Comparison of ENCODE assay signal across 10 mouse cellular contexts in the genomic region with DNA sequence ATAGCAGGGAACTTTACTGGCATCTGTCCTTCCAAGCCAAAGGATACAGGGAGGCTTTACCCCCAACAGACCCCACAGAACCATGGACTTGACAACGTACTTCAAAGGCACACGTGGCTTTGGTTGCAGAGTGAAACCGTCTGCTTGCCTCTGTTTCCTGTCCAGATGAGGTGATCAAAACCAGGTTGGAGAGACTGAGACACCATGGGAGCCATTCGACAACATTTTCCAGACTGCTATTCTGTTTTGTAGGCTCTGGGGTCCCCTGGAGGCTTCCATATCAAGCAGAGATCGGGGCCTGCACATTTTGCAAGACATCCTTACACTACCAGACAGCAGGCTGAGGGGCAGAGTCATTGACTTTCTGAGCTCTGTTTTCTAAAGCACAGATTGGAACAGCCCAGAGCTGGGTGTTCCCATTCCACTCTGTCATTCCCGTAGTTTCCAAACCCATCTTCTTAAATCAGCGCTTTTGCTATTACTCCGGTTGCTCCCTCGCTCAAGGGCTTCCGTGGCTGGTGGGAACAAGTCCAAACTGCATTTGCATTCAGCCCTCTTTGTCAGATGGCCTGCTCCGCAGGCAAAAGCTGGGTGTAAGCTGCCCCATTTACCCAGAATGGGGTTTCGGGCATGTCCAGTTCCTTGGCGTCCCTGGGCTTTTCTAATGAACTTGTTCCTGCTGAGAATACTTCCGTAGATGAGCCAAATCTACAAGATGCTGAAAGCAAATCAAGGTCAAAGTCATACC.
DNase-seq lines count a peak whose midpoint lies in the region; ATAC-seq and TF ChIP-seq lines count a peak whose summit lies in the region.
"Had no signal": no experiment of that assay in that cellular context is flagged by ENCODE, and none has a peak within 500 bp of the region (broad histone marks: within the 10 kb centered on the region; RNA-seq: fewer than 3 reads in every experiment).

No protein-coding gene starts in this region.

- TF ChIP-seq CTCF in spleen, adult 2 months (IDR thresholded peaks at IDR 0.05; ENCODE audit: extremely low read depth, insufficient read depth, insufficient read length, insufficient replicate concordance) = no peak

- no peak for TF ChIP-seq POLR2A in spleen, adult 2 months (IDR thresholded peaks at IDR 0.05; ENCODE audit: low read depth, low read length)

- no peak overlapping the region for H3K4me2 ChIP-seq in kidney, embryonic 15.5 days
- H3K4me2 ChIP-seq in stomach, embryonic 15.5 days = no peak overlapping the region
- H3K4me2 ChIP-seq: heart, embryonic 12.5 days had no signal

- no peak overlapping the region for H3K27ac ChIP-seq in kidney, embryonic 15.5 days
- H3K27ac ChIP-seq in spleen, adult 2 months (ENCODE audit: insufficient read depth, low read length) = 0 out of 2 replicates have a peak overlapping the region, but pooled peaks have one; percentile 5
- 0 out of 2 replicates have a peak overlapping the region, but pooled peaks have one; percentile 12 for H3K27ac ChIP-seq in stomach, embryonic 15.5 days

- H3K4me3 ChIP-seq in kidney, embryonic 15.5 days (replicated peaks) = no peak overlapping the region
- no peak overlapping the region for H3K4me3 ChIP-seq in spleen, adult 2 months (ENCODE audit: extremely low read depth, insufficient read depth, insufficient read length)
- no peak overlapping the region for H3K4me3 ChIP-seq in stomach, embryonic 15.5 days (replicated peaks)
- H3K4me3 ChIP-seq: heart, embryonic 12.5 days had no signal

- WGBS in kidney, embryonic 15.5 days = 61% methylated on average over 14 of the region's 14 CpGs
- 64% methylated on average over 14 of the region's 14 CpGs for WGBS in spleen, adult 2 months
- WGBS in stomach, embryonic 15.5 days = 58% methylated on average over 14 of the region's 14 CpGs

- no peak for ATAC-seq in kidney, embryonic 15.5 days (replicated peaks; ENCODE audit: low FRiP score)
- 0 out of 2 replicates have a peak, but pooled peaks have one; percentile 14 for ATAC-seq in stomach, embryonic 15.5 days (ENCODE audit: insufficient read depth, low FRiP score, low read depth)

- H3K9me3 ChIP-seq in kidney, embryonic 15.5 days (replicated peaks) = no peaks in the 10 kb centered on the region
- no peaks in the 10 kb centered on the region for H3K9me3 ChIP-seq in stomach, embryonic 15.5 days
- H3K9me3 ChIP-seq: heart, embryonic 12.5 days had no signal

- H3K9ac ChIP-seq in kidney, embryonic 15.5 days = no peak overlapping the region
- H3K9ac ChIP-seq in stomach, embryonic 15.5 days = no peak overlapping the region
- H3K9ac ChIP-seq: heart, embryonic 12.5 days had no signal

- H3K36me3 ChIP-seq in kidney, embryonic 15.5 days = no peaks in the 10 kb centered on the region
- no peaks in the 10 kb centered on the region for H3K36me3 ChIP-seq in spleen, adult 2 months (ENCODE audit: control insufficient read depth, insufficient read depth, low read length)
- no peaks in the 10 kb centered on the region for H3K36me3 ChIP-seq in stomach, embryonic 15.5 days
- H3K36me3 ChIP-seq: heart, embryonic 12.5 days had no signal

- H3K4me1 ChIP-seq in kidney, embryonic 15.5 days = peaks cover 16% of the 10 kb centered on the region
- peaks cover 15% of the 10 kb centered on the region; the same call in 1 of the 2 replicates for H3K4me1 ChIP-seq in spleen, adult 2 months (ENCODE audit: control insufficient read depth, insufficient read depth, insufficient read length)
- H3K4me1 ChIP-seq in stomach, embryonic 15.5 days = peaks cover 8% of the 10 kb centered on the region; the same call in 1 of the 2 replicates
- H3K4me1 ChIP-seq: heart, embryonic 12.5 days had no signal

- H3K27me3 ChIP-seq in kidney, embryonic 15.5 days = no peaks in the 10 kb centered on the region
- H3K27me3 ChIP-seq in spleen, adult 2 months (ENCODE audit: control insufficient read depth, insufficient read depth, low read length) = no peaks in the 10 kb centered on the region
- no peaks in the 10 kb centered on the region for H3K27me3 ChIP-seq in stomach, embryonic 15.5 days (replicated peaks)
- H3K27me3 ChIP-seq: heart, embryonic 12.5 days had no signal

- DNase-seq in kidney, adult 18-20 months = peak; percentile 31
- no peak for DNase-seq in spleen, adult 2 months (ENCODE audit: low read depth in 1 of 2, low spot score in 2 of 2)
- DNase-seq in spleen, postnatal 4 days (ENCODE audit: low spot score in 2 of 2) = no peak
- peak; percentile 84 to 88 for DNase-seq in cerebellum, postnatal 10 days
- no peak for DNase-seq in heart, postnatal 4 days
- no peak for DNase-seq in adrenal gland, postnatal 25 days
- DNase-seq: lung, postnatal 4 days had no signal

Comparison
In these comparisons a context has a peak if more than half of its experiments do, and no peak if none do; other contexts are left out.
1. DNase-seq: peak in kidney, adult 18-20 months (single experiment) and cerebellum, postnatal 10 days (2 of 2); none in spleen, adult 2 months (0 of 2), spleen, postnatal 4 days (0 of 2), heart, postnatal 4 days (single experiment) and adrenal gland, postnatal 25 days (single experiment).